Mouse (Mus musculus) cerebellum, adult 2 months (tissue): ENCODE measurements at regions not wholly inside any gene's neighbourhood (a gene's known extent, or its start where the extent isn't known, plus 50 kb on each side); places are given as distances from the start of the nearest gene placed in this dataset.

ENCODE experiments used
- CTCF ChIP-seq: fragments of 200-500 bp; IDR thresholded peaks from 2 replicates; pipeline ENCODE4 v1.5.1; 2011; ENCODE audit warnings: low read depth, mild to moderate bottlenecking, control low read depth, low read length, moderate library complexity, borderline replicate concordance; ENCODE audit not compliant: insufficient read depth
- POLR2A ChIP-seq: fragments of 200-500 bp; IDR thresholded peaks from 2 replicates; pipeline ENCODE4 v1.6.1; 2011; ENCODE audit warnings: low read length, control low read depth, borderline replicate concordance; ENCODE audit not compliant: insufficient read depth

- no peak for TF ChIP-seq POLR2A
- 0 out of 2 replicates have a peak, but pooled peaks have one; percentile 16 for TF ChIP-seq CTCF
Observed at GRCm38 (mm10) chr7:136294445-136294844, 578.3 kb upstream of the Mki67 start.
